Mouse (Mus musculus): ENCODE data around the gene Trpm8. TPM values are rescaled to one million over a fixed set of nuclear protein-coding genes. Genes with fewer than 3 reads are reported as not detected.

Gene Trpm8
- polyA plus RNA-seq, 1 experiment from 2014 or later, result not detected

- H3K27me3 ChIP-seq (ENCODE audit: control insufficient read depth, insufficient read depth, low read length), result no peaks in the 10 kb centered on the region
Measured at GRCm38 (mm10) chr1:88233421-88234247, 43.8 kb upstream of the Trpm8 start.

DNA sequence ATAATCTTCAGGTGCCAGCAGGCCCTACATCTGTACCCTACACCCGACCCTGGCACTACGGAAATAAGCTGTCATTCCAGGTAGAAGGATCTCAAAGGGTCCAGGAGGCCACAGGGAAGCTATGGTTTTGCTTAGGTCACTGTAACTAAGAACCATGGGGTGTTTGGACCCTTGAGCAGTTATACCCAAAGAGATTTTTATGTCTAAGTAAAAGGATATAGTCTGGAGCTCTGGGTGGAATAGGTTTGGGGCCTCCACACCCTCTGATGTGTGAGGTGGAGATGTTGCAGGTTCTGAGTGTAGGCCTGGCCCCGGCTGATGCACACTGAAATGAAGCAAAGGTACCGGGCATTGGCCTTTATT is 43.2 kb upstream of the Trpm8 start:
- DNase-seq (ENCODE audit: low spot score) (no peak), ATAC-seq (ENCODE audit: insufficient read depth, low FRiP score, low TSS enrichment) (no peak)
- Histone ChIP-seq H3K9ac (ENCODE audit: low read length) (no peak overlapping the region), H3K4me3 (ENCODE audit: low read depth, low read length) (no peak overlapping the region), H3K36me3 (ENCODE audit: control insufficient read depth, insufficient read depth, low read length) (0 out of 2 replicates have a peak, but pooled peaks cover 2% of the 10 kb centered on the region), H3K27me3 (ENCODE audit: control insufficient read depth, insufficient read depth, low read length) (no peaks in the 10 kb centered on the region), H3K4me1 (ENCODE audit: control insufficient read depth, insufficient read depth, low read length) (no peaks in the 10 kb centered on the region), H3K9me3 (ENCODE audit: control insufficient read depth, low read length) (peaks cover 96% of the 10 kb centered on the region), H3K27ac (ENCODE audit: low read depth, low read length) (no peak overlapping the region), H3K4me2 (ENCODE audit: low read depth) (no peak overlapping the region)
- WGBS, result 66% methylated on average over 4 of the region's 4 CpGs

More at GRCm38 (mm10) chr1:88233421-88234247, 43.8 kb upstream of the Trpm8 start:
- H3K4me3 ChIP-seq (ENCODE audit: low read depth, low read length), result no peak overlapping the region
- H3K9ac ChIP-seq (ENCODE audit: low read length), result no peak overlapping the region
- ATAC-seq (ENCODE audit: insufficient read depth, low FRiP score, low TSS enrichment), result no peak
- no peaks in the 10 kb centered on the region for H3K36me3 ChIP-seq (ENCODE audit: control insufficient read depth, insufficient read depth, low read length)
- WGBS, result 70% methylated on average over 14 of the region's 14 CpGs
- H3K4me2 ChIP-seq (ENCODE audit: low read depth), result no peak overlapping the region
- no peak overlapping the region for H3K27ac ChIP-seq (ENCODE audit: low read depth, low read length)
- H3K4me1 ChIP-seq (ENCODE audit: control insufficient read depth, insufficient read depth, low read length), result no peaks in the 10 kb centered on the region
- DNase-seq (ENCODE audit: low spot score), result no peak
- peaks cover 92% of the 10 kb centered on the region for H3K9me3 ChIP-seq (ENCODE audit: control insufficient read depth, low read length)

GRCm38 (mm10) chr1:88234646-88235045 is 42.8 kb upstream of the Trpm8 start:
- WGBS, result 42% methylated on average over 5 of the region's 5 CpGs
- Histone ChIP-seq H3K4me2 (ENCODE audit: low read depth) (no peak overlapping the region), H3K9ac (ENCODE audit: low read length) (no peak overlapping the region), H3K4me1 (ENCODE audit: control insufficient read depth, insufficient read depth, low read length) (no peaks in the 10 kb centered on the region), H3K27ac (ENCODE audit: low read depth, low read length) (no peak overlapping the region), H3K36me3 (ENCODE audit: control insufficient read depth, insufficient read depth, low read length) (0 out of 2 replicates have a peak, but pooled peaks cover 2% of the 10 kb centered on the region), H3K27me3 (ENCODE audit: control insufficient read depth, insufficient read depth, low read length) (no peaks in the 10 kb centered on the region), H3K4me3 (ENCODE audit: low read depth, low read length) (no peak overlapping the region), H3K9me3 (ENCODE audit: control insufficient read depth, low read length) (peaks cover 96% of the 10 kb centered on the region)
- DNase-seq (ENCODE audit: low spot score) (no peak), ATAC-seq (ENCODE audit: insufficient read depth, low FRiP score, low TSS enrichment) (no peak)

DNA sequence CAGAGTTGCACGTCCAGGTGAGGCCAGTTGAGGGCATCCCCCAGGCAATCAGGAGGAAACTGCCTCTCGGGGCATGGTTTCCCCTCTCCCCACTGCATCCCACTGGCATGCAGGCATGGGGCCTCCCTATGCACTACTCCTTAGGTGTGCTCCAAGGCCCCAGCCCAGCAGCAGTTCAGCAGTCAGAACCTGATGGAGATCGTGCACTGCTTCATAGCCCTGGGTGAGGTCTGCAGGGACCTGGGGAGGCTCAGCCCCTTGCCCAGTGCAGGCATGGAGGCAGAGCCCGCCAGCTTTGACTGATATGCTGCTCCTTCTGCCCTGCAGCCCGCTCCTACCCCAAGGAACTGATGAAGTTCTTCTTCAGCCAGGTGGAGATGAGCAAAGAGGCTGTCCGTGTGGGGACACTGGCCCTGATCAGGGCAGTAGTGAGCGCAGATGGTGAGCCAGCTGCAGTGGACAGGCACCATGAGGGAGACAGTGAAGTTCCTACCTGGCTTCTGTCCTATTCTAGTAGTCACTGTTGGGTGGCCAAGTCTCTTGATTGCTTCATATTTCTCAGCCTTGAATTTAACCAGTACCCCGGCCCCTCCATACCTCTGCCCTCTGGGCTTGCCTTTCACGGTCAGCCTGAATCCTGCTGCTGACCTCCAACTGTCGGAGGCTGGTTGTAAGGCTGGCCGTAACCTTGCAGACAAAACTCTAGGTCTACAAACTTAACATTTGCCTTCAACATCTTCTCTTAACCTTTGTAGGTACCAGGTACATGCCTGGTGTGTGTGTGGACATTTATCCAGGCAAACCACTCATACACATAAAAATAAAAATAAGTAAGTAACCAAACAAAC is 42.2 kb upstream of the Trpm8 start:
- Histone ChIP-seq H3K4me2 (ENCODE audit: low read depth) (no peak overlapping the region), H3K9me3 (ENCODE audit: control insufficient read depth, low read length) (peaks cover 96% of the 10 kb centered on the region), H3K27me3 (ENCODE audit: control insufficient read depth, insufficient read depth, low read length) (no peaks in the 10 kb centered on the region), H3K4me1 (ENCODE audit: control insufficient read depth, insufficient read depth, low read length) (no peaks in the 10 kb centered on the region), H3K27ac (ENCODE audit: low read depth, low read length) (no peak overlapping the region), H3K4me3 (ENCODE audit: low read depth, low read length) (no peak overlapping the region), H3K9ac (ENCODE audit: low read length) (no peak overlapping the region), H3K36me3 (ENCODE audit: control insufficient read depth, insufficient read depth, low read length) (0 out of 2 replicates have a peak, but pooled peaks cover 2% of the 10 kb centered on the region)
- ATAC-seq (ENCODE audit: insufficient read depth, low FRiP score, low TSS enrichment), result no peak
- WGBS, result 66% methylated on average over 11 of the region's 11 CpGs
- no peak for DNase-seq (ENCODE audit: low spot score)

DNA sequence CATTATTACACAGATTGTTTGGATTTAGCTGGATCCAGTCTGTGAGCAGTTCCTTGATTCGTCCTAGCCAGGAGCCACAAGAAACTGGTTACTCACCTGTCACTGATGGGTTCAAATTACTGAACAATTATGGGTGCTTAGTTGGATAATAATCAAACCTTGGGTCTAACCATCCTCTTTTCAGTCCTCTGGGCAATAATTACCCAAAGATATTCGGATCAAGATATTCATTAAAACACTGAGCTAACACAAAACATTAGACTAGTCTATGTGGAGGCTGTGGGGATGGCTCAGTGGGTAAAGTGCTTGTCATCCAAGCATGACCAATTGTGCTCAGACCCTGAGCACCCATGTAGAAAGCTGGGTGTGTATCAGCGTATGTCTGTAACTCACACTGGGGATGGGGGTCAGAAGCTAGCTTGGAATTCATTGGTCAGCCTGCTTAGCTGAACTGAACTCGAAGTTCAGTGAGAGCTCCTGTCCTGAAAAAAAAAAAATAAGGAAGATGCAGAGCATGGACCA is 41.5 kb upstream of the Trpm8 start:
- WGBS, result 67% methylated on average over 4 of the region's 4 CpGs
- Histone ChIP-seq H3K27ac (ENCODE audit: low read depth, low read length) (no peak overlapping the region), H3K9me3 (ENCODE audit: control insufficient read depth, low read length) (peaks cover 96% of the 10 kb centered on the region), H3K4me2 (ENCODE audit: low read depth) (no peak overlapping the region), H3K4me3 (ENCODE audit: low read depth, low read length) (no peak overlapping the region), H3K36me3 (ENCODE audit: control insufficient read depth, insufficient read depth, low read length) (0 out of 2 replicates have a peak, but pooled peaks cover 2% of the 10 kb centered on the region), H3K9ac (ENCODE audit: low read length) (no peak overlapping the region), H3K27me3 (ENCODE audit: control insufficient read depth, insufficient read depth, low read length) (no peaks in the 10 kb centered on the region), H3K4me1 (ENCODE audit: control insufficient read depth, insufficient read depth, low read length) (no peaks in the 10 kb centered on the region)
- DNase-seq (ENCODE audit: low spot score) (no peak), ATAC-seq (ENCODE audit: insufficient read depth, low FRiP score, low TSS enrichment) (no peak)

GRCm38 (mm10) chr1:88237311-88237710 is 40.1 kb upstream of the Trpm8 start:
- no peaks in the 10 kb centered on the region for H3K27me3 ChIP-seq (ENCODE audit: control insufficient read depth, insufficient read depth, low read length)
- H3K4me3 ChIP-seq (ENCODE audit: low read depth, low read length), result no peak overlapping the region
- ATAC-seq (ENCODE audit: insufficient read depth, low FRiP score, low TSS enrichment) (no peak), DNase-seq (ENCODE audit: low spot score) (no peak)
- 0 out of 2 replicates have a peak, but pooled peaks cover 2% of the 10 kb centered on the region for H3K36me3 ChIP-seq (ENCODE audit: control insufficient read depth, insufficient read depth, low read length)
- H3K4me1 ChIP-seq (ENCODE audit: control insufficient read depth, insufficient read depth, low read length), result no peaks in the 10 kb centered on the region
- no peak overlapping the region for H3K4me2 ChIP-seq (ENCODE audit: low read depth)
- H3K9ac ChIP-seq (ENCODE audit: low read length), result no peak overlapping the region
- WGBS, result 82% methylated on average over 5 of the region's 5 CpGs
- H3K9me3 ChIP-seq (ENCODE audit: control insufficient read depth, low read length), result peaks cover 94% of the 10 kb centered on the region
- H3K27ac ChIP-seq (ENCODE audit: low read depth, low read length), result no peak overlapping the region

DNA sequence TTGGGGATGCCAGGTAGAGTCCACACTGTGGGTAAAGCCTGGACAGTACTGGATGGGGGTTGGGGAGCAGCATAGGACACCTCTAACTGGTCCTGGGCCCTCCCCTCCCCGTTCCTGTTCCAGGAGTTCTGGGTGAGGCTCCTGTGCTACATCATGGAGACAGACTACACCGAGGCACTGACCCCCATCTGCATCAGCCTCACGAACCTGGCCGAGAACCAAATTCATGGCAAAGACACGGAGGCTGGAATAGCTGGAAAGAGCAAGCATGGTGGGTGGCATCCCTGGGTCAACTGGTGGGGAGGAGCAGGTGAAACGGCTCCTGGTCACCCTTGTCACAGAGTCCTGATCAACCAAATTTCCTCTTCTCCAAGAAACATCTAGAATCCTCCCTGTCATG is 38.7 kb upstream of the Trpm8 start:
- no peak overlapping the region for H3K4me2 ChIP-seq (ENCODE audit: low read depth)
- ATAC-seq (ENCODE audit: insufficient read depth, low FRiP score, low TSS enrichment), result no peak
- DNase-seq (ENCODE audit: low spot score), result no peak
- no peaks in the 10 kb centered on the region for H3K4me1 ChIP-seq (ENCODE audit: control insufficient read depth, insufficient read depth, low read length)
- H3K9ac ChIP-seq (ENCODE audit: low read length), result no peak overlapping the region
- H3K36me3 ChIP-seq (ENCODE audit: control insufficient read depth, insufficient read depth, low read length), result 0 out of 2 replicates have a peak, but pooled peaks cover 2% of the 10 kb centered on the region
- WGBS, result 81% methylated on average over 6 of the region's 6 CpGs
- H3K27me3 ChIP-seq (ENCODE audit: control insufficient read depth, insufficient read depth, low read length), result no peaks in the 10 kb centered on the region
- H3K4me3 ChIP-seq (ENCODE audit: low read depth, low read length), result no peak overlapping the region
- H3K9me3 ChIP-seq (ENCODE audit: control insufficient read depth, low read length), result peaks cover 94% of the 10 kb centered on the region
- no peak overlapping the region for H3K27ac ChIP-seq (ENCODE audit: low read depth, low read length)

GRCm38 (mm10) chr1:88240072-88240471 is 37.4 kb upstream of the Trpm8 start:
- Histone ChIP-seq H3K27ac (ENCODE audit: low read depth, low read length) (no peak overlapping the region), H3K27me3 (ENCODE audit: control insufficient read depth, insufficient read depth, low read length) (no peaks in the 10 kb centered on the region), H3K9ac (ENCODE audit: low read length) (no peak overlapping the region), H3K36me3 (ENCODE audit: control insufficient read depth, insufficient read depth, low read length) (0 out of 2 replicates have a peak, but pooled peaks cover 4% of the 10 kb centered on the region), H3K4me2 (ENCODE audit: low read depth) (no peak overlapping the region), H3K4me3 (ENCODE audit: low read depth, low read length) (no peak overlapping the region), H3K4me1 (ENCODE audit: control insufficient read depth, insufficient read depth, low read length) (no peaks in the 10 kb centered on the region), H3K9me3 (ENCODE audit: control insufficient read depth, low read length) (peaks cover 93% of the 10 kb centered on the region)
- WGBS, result 70% methylated on average over 5 of the region's 5 CpGs
- ATAC-seq (ENCODE audit: insufficient read depth, low FRiP score, low TSS enrichment), result no peak
- no peak for DNase-seq (ENCODE audit: low spot score)

Measured in neural tube, embryonic 11.5 days (tissue).